Mouse (Mus musculus) layer of hippocampus, postnatal 36 days (tissue): ENCODE results near the gene Lenep. TPM values are rescaled to one million over a fixed set of nuclear protein-coding genes. Genes with fewer than 3 reads are reported as not detected.
A peak's percentile ranks its signal among the peaks of the same experiment; 100 is the strongest.

ENCODE experiments used
- DNase-seq, 2 experiments: peaks; one replicate each; pipeline ENCODE4 v3.0.0; 2022
- total RNA-seq, 2 experiments: library from RNA; stranded (reverse); gene quantifications; 2 replicates each; pipeline ENCODE4 v1.2.3; 2021

Gene Lenep
- total RNA-seq, 2 experiments from 2014 or later = 4.6 to 6.3 TPM

DNA sequence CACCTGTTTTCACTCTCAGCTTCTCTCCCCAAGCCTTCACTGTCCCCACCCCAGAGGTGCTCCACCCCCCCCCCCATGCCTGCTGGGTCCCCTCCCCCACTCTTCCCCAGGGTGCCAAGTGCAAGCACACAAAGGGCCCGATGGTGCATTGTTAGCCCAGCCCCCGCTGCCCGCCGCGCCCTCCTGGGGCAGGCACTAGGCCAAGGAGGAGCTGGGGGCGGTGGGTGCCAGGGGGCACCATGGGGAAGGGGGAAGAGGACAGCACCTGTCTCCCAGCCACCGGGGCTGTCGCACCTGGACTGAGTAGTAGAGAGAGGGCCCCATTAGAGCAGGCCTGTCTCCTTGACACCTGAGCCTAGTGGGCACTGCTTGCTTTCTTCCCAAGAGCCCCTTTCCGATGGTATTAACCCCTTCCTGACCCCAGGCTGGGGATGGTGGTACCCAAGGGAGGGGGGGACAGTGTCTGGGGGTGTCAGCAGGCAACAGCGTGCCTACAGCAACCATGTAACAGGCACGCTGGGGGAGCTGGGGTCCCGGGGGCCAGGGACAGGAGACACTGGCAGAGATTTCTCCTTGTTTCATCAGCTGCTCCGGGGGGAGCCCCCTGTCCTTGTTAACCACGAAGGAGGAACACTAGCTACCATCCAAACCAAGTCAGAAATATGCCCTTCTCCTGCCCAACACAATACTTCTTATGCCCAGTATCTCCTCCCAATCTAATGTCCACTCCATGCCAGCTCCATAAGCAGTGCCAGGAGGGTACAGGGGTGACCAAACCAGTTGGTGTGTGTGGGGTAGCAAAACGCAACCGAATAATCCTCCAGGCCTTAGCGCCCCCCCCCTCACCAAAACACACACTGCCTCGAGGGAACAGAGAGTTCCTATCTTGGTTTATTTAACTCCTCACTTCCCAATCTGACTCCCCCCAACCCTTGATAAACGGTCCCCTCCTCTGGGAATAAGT lies 11.6 kb downstream of the Lenep start:
- DNase-seq = no peak

GRCm38 (mm10) chr3:89390111-89390515 lies 12.5 kb downstream of the Lenep start:
- DNase-seq = no peak

- DNase-seq = no peak
Observed at GRCm38 (mm10) chr3:89388901-89389740, 13.5 kb downstream of the Lenep start.

DNA sequence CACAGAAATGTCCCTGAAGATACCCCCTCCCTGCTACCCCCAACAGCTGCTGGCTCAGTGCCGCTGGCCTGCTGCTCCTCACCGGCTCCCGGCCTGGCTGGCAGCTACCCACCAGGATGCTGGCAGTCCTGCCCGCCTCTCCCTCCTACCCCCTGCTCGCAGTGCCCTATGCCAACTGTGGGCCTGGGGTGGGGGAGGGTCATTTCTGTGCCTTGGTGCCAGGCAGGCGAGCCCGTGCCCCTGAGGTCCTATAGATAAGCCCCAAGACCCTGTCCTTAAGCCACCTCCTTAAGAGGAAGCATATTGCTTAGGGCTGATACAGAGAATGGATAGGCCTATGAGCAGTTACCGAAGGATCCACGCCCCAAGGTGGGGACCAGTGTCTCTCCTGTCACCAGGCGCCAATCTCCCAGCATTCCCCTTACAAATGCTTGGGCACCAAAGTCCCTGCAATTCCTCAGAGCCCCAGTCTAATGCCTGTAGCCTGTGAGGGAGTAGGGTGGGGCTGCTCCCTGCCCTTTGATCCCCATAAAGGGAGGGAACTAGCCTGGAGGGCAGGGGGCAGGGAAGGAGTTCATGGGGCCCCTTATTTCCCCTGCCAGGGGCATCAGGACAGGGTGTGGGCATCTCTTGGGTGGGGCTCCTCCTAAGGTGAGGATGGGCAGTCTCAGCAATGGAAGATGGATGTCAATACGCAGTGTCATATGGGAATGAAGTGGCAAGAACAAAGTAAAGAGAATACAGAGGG lies 14.3 kb downstream of the Lenep start:
- DNase-seq = peak in 1 of 2 experiments; percentile 65

GRCm38 (mm10) chr3:89387632-89388031 lies 15.0 kb downstream of the Lenep start:
- no peak for DNase-seq

GRCm38 (mm10) chr3:89386438-89387420 lies 15.9 kb downstream of the Lenep start:
- DNase-seq = no peak

DNA sequence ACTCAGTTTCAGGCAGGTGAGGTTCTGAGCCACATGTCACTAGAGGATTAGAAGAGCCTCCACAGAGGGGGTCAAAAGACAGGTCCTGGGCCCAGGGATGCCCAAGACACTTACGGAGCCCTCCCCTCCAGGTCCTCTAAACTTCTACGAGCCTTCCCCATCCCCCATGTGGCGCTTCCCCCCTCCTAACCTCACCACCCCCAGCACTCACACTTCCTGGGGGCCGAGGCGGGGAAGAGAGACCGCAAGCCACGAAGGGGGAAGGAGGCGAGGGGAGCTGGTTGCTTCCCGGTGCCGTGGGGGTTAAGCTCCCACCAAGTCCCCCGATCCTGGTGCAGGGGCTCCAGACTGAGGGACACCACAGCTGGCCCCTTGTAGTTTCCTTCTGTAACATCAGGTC lies 17.1 kb downstream of the Lenep start:
- no peak for DNase-seq

GRCm38 (mm10) chr3:89384331-89385076 lies 18.1 kb downstream of the Lenep start:
- DNase-seq = no peak

- no peak for DNase-seq
Observed at GRCm38 (mm10) chr3:89383651-89384255, 18.8 kb downstream of the Lenep start.

- DNase-seq = no peak
Observed at GRCm38 (mm10) chr3:89382950-89383349, 19.6 kb downstream of the Lenep start.

DNA sequence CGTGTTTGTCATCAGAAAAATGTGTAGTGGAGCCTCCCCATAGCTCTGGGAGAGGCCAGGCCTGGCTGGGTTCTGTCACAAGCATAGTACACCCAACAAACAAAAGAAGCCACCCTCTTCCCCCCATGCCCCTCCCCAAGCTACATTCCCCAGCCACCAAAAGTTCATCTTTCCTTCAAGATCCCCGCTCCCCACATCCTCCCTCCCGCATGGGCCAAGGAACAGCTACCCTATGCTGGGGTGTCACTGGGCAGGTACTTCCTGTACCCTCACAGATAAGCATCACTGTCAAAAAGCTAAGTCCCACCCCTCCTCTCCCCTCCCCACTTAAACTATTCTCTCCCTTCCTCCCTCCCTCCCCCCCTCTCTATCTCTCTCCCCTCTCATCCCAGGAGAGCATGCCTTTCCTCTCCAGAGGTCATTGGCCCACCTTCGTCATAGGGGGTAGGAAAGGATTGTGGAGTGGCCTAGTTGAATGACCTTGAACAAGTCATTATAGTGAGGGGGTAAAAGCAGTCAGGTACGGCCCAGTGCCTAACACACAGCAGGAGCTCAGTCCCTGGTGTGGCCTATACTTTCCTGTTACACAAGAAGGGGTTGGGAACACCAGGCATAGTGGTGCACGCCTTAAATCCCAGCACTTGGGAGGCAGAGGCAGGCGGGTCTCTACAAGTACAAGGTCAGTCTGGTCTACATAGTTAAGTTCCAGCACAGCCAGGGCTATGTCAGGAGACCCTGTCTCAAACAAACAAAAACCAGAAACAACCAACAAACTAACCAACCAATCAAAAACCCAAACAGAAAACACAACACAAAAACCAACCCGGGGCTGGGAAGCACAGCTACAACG lies 20.3 kb downstream of the Lenep start:
- DNase-seq = no peak

GRCm38 (mm10) chr3:89381233-89381632 lies 21.4 kb downstream of the Lenep start:
- DNase-seq = no peak

DNA sequence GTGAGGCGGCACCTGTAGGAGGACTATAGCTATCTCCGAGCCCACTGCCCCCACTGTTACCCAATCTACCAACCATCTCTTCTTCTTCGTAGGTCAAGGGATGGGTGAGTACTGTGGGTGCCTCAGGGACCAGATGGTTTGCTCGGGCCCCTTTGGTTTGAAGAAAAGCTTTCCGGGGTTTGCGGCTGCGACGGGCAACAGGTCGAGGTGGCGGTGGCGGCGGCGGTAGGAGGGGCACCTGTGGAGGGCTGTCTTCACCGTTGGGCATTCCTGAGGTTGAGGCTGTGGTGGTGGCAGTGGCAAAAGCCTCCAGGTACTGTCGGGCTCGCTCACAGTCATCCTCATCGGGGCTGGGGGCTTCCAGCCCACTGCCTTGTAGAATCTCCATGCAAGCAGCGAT lies 21.9 kb downstream of the Lenep start:
- no peak for DNase-seq

GRCm38 (mm10) chr3:89380291-89380690 lies 22.3 kb downstream of the Lenep start:
- DNase-seq = no peak

DNA sequence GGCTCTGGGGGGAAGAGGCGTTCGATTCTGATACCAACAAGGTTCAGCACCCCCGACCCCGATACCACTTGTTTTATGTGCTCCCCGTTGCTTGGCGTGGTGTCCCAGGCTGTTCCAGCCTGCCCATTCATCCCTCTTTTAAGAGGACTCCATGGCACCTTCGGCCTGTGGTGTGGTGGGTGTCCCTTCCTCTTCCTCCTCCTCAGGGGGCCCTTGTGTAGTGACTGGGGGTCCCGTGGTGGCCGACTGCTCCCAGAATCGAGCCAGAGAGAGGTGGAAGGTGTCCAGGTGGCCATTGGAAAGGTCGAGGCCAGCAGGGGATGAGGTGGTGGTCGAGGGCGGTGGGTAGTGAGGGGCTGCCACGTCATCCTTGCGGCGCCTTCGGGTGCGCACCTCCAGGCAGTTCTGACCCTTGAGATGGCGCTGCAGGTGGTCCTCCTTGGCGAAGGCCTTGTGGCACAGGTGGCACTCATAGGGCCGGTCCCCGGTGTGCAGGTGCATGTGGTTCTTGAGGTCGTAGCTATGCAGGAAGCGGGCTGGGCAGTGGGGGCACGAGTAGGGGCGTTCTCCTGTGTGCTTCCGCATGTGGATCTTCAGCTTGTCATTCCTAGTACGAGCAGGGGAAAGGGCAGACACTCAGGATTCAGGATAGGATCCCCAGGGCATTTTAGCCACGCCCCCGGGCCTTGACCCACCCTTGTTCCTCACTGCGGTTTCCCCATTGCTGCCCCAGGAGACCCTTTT lies 23.0 kb downstream of the Lenep start:
- no peak for DNase-seq

GRCm38 (mm10) chr3:89378394-89379067 lies 24.1 kb downstream of the Lenep start:
- peak; percentile 78 for DNase-seq

- DNase-seq = no peak
Observed at GRCm38 (mm10) chr3:89377831-89378230, 24.8 kb downstream of the Lenep start.
